Mouse (Mus musculus) intestine, embryonic 16.5 days (tissue): ENCODE results near the gene Fat1. TPM values are rescaled to one million over a fixed set of nuclear protein-coding genes. Genes with fewer than 3 reads are reported as not detected.

Experiments used
- ATAC-seq: fragments of 200-750 bp; cut with Nextera tagmentation; 2 replicates; pipeline ENCODE4 v1.8.0; 2017; ENCODE audit warnings: moderate TSS enrichment, moderate library complexity
- H3K27ac ChIP-seq: fragments of 300-500 bp; sonication (generic); 2 replicates; pipeline ENCODE4 v1.5.1; 2014; ENCODE audit warnings: mild to moderate bottlenecking, low read length
- H3K27me3 ChIP-seq: fragments of 300-500 bp; sonication (generic); replicated peaks from 2 replicates; pipeline ENCODE4 v1.6.1; 2014; ENCODE audit warnings: low read length, control low read depth, mixed read lengths; ENCODE audit not compliant: control insufficient read depth, insufficient read depth
- H3K36me3 ChIP-seq: fragments of 300-500 bp; sonication (generic); 2 replicates; pipeline ENCODE4 v1.6.1; 2014; ENCODE audit warnings: low read length, control low read depth; ENCODE audit not compliant: control insufficient read depth, insufficient read depth
- H3K4me1 ChIP-seq: fragments of 300-500 bp; sonication (generic); 2 replicates; pipeline ENCODE4 v1.6.1; 2014; ENCODE audit warnings: low read length, control low read depth, mixed read lengths; ENCODE audit not compliant: control insufficient read depth, insufficient read depth
- H3K4me2 ChIP-seq: fragments of 300-500 bp; sonication (generic); 2 replicates; pipeline ENCODE4 v1.6.1; 2014; ENCODE audit warnings: low read depth, low read length, control low read depth
- H3K4me3 ChIP-seq: fragments of 300-500 bp; sonication (generic); 2 replicates; pipeline ENCODE4 v1.5.1; 2014; ENCODE audit warnings: mild to moderate bottlenecking, low read length
- H3K9ac ChIP-seq: fragments of 300-500 bp; sonication (generic); 2 replicates; pipeline ENCODE4 v1.6.1; 2014; ENCODE audit warnings: low read depth, low read length
- H3K9me3 ChIP-seq: fragments of 300-500 bp; sonication (generic); 2 replicates; pipeline ENCODE4 v1.6.1; 2016; ENCODE audit warnings: low read length, control low read depth; ENCODE audit not compliant: control insufficient read depth
- WGBS: fragments of 180-500 bp; shearing (Covaris S2); extraction: QIAGEN DNeasy Blood & Tissue Kit; methylation state at CpG from one replicate; pipeline ENCODE4 v1.1.7; 2014; 5-methylcytosine and 5-hydroxymethylcytosine counted together
- polyA plus RNA-seq: library from polyadenylated mRNA; unstranded; fragments of >200 nt; fragmentation: Nextera tagmentation; extraction: Ambion mirVana; gene quantifications from 2 replicates; pipeline ENCODE4 v1.2.1, GENCODE M21; 2015

Gene Fat1
- polyA plus RNA-seq, 1 experiment from 2014 or later = 10.8 TPM

- H3K4me2 ChIP-seq = no peak overlapping the region
- no peak overlapping the region for H3K9ac ChIP-seq
- WGBS = 50% methylated on average over 3 of the region's 3 CpGs
- H3K27ac ChIP-seq = no peak overlapping the region; the same call in 1 of the 2 replicates
- H3K4me1 ChIP-seq = peaks cover 52% of the 10 kb centered on the region
- 0 out of 2 replicates have a peak, but pooled peaks have one; percentile 4 for ATAC-seq
- H3K4me3 ChIP-seq = no peak overlapping the region
- H3K27me3 ChIP-seq = no peaks in the 10 kb centered on the region
- H3K36me3 ChIP-seq = no peaks in the 10 kb centered on the region
- no peaks in the 10 kb centered on the region for H3K9me3 ChIP-seq
These were observed 61.2 kb downstream of the Fat1 start for GRCm38 (mm10) chr8:44996493-44996892.

DNA sequence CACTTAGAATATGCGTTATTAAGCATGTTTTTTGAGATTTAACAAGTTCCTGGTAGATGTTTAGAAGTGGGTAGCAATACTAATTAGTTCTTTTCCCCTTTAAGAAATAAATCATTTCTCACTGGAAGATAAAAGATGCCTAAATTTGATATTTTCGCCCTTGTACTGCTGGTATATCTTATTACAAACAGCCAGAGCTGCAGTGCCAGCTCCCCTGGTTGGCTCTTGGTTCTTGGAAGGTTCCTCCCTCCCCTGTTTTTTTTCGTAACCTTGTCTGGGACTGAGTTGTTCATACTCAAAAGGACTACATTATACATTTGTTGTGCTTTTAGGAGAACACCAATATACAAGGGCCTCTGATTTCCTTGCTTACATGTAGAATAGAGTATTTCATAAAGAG lies 62.1 kb downstream of the Fat1 start:
- no peak for ATAC-seq
- peaks cover 56% of the 10 kb centered on the region for H3K4me1 ChIP-seq
- 75% methylated on average over 3 of the region's 3 CpGs for WGBS

GRCm38 (mm10) chr8:44997829-44998228 lies 62.6 kb downstream of the Fat1 start:
- ATAC-seq = no peak
- Histone ChIP-seq H3K27ac (no peak overlapping the region), H3K36me3 (no peaks in the 10 kb centered on the region), H3K9me3 (no peaks in the 10 kb centered on the region), H3K9ac (no peak overlapping the region), H3K4me2 (no peak overlapping the region), H3K4me1 (peaks cover 59% of the 10 kb centered on the region), H3K27me3 (no peaks in the 10 kb centered on the region), H3K4me3 (no peak overlapping the region)
- 62% methylated on average over 6 of the region's 6 CpGs for WGBS

More for the DNA sequence above, 62.1 kb downstream of the Fat1 start:
- Histone ChIP-seq H3K27ac (no peak overlapping the region), H3K4me3 (no peak overlapping the region), H3K4me2 (no peak overlapping the region), H3K27me3 (no peaks in the 10 kb centered on the region), H3K36me3 (no peaks in the 10 kb centered on the region), H3K9ac (no peak overlapping the region), H3K9me3 (no peaks in the 10 kb centered on the region)

DNA sequence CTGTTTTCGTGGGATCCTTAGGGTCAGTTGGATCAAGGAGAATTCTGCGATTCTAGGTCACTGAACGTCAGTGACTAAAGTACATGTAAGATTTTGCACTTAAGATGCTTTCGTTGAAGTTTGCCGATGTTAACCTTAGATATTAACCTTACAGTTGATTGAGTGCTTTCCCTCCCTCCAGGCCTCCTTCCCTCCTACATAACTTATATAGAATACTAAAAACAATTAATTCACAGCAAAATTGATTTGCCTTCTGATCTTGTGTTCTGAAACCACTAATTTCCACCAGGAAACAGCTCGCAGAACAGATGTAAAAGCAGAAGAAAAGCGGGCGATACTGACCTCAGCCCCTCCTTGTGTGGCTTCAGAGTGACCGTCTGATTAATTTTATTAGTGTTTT lies 63.0 kb downstream of the Fat1 start:
- 40% methylated on average over 9 of the region's 9 CpGs for WGBS
- H3K9me3 ChIP-seq = no peaks in the 10 kb centered on the region
- no peaks in the 10 kb centered on the region for H3K27me3 ChIP-seq
- ATAC-seq = no peak
- H3K36me3 ChIP-seq = no peaks in the 10 kb centered on the region
- no peak overlapping the region for H3K4me2 ChIP-seq
- no peak overlapping the region for H3K4me3 ChIP-seq
- peaks cover 61% of the 10 kb centered on the region for H3K4me1 ChIP-seq
- peak overlapping the region; percentile 9; the same call in 1 of the 2 replicates for H3K27ac ChIP-seq
- no peak overlapping the region for H3K9ac ChIP-seq

- H3K27ac ChIP-seq = peak overlapping the region; percentile 67
- no peak overlapping the region for H3K4me3 ChIP-seq
- peaks cover 61% of the 10 kb centered on the region for H3K4me1 ChIP-seq
- H3K9ac ChIP-seq = no peak overlapping the region
- H3K9me3 ChIP-seq = no peaks in the 10 kb centered on the region
- H3K27me3 ChIP-seq = no peaks in the 10 kb centered on the region
- 36% methylated on average over 11 of the region's 11 CpGs for WGBS
- peak; percentile 64 for ATAC-seq
- H3K4me2 ChIP-seq = no peak overlapping the region
- no peaks in the 10 kb centered on the region for H3K36me3 ChIP-seq
These were observed 63.5 kb downstream of the Fat1 start for GRCm38 (mm10) chr8:44998681-44999277.

- Histone ChIP-seq H3K27me3 (no peaks in the 10 kb centered on the region), H3K4me1 (peaks cover 42% of the 10 kb centered on the region), H3K27ac (no peak overlapping the region), H3K9me3 (no peaks in the 10 kb centered on the region), H3K4me2 (no peak overlapping the region), H3K36me3 (no peaks in the 10 kb centered on the region), H3K9ac (no peak overlapping the region), H3K4me3 (no peak overlapping the region)
- 61% methylated on average over 8 of the region's 8 CpGs for WGBS
- ATAC-seq = peak; percentile 45
These were observed 66.4 kb downstream of the Fat1 start for GRCm38 (mm10) chr8:45001577-45002197.

DNA sequence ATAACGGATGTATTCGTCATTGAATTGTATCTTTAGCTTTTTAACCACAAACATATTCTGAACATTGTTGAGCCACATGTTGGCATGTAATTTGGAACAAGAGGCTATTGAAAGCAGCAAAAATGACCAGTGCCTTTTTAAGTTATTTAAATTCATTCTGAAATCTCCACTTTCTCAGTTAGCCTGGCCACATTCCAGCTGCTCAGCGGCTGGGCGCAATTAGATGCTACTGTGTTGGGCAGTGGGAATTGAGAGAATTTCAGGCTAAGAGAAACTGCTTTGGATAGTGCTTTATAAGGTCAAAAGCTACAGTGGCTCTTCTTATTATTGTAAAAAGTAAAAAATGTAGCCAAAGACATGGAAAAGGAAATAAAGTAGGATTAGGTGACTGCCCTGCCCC lies 67.4 kb downstream of the Fat1 start:
- WGBS = 64% methylated on average over 4 of the region's 4 CpGs

DNA sequence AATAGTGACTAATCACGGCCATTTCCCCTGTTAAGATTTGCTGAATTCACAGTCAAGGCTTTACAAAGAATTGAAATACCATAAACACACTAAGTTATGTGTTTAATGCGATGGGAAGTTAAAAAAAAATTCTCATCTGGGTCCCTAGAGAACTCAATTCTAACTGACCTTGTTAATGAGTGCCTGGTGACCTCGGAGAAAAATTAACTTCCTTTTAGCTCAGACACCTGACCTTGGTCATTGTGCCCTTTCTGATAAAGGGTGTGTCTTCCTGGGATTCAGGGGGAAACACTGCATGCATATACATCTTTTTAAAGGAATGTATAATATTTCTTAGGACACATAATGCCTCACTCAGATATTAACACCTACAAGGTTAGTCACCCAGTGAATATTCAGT lies 68.8 kb downstream of the Fat1 start:
- H3K27ac ChIP-seq = no peak overlapping the region
- H3K27me3 ChIP-seq = no peaks in the 10 kb centered on the region
- H3K9ac ChIP-seq = no peak overlapping the region
- no peaks in the 10 kb centered on the region for H3K9me3 ChIP-seq
- no peak overlapping the region for H3K4me3 ChIP-seq
- H3K4me2 ChIP-seq = no peak overlapping the region
- peaks cover 29% of the 10 kb centered on the region for H3K4me1 ChIP-seq
- WGBS = 53% methylated on average over 3 of the region's 3 CpGs
- no peaks in the 10 kb centered on the region for H3K36me3 ChIP-seq
- ATAC-seq = peak; percentile 12

More for the DNA sequence above, 67.4 kb downstream of the Fat1 start:
- no peak overlapping the region for H3K9ac ChIP-seq
- no peaks in the 10 kb centered on the region for H3K27me3 ChIP-seq
- H3K27ac ChIP-seq = no peak overlapping the region
- H3K4me3 ChIP-seq = no peak overlapping the region
- peaks cover 38% of the 10 kb centered on the region for H3K4me1 ChIP-seq
- no peak for ATAC-seq
- H3K9me3 ChIP-seq = no peaks in the 10 kb centered on the region
- no peaks in the 10 kb centered on the region for H3K36me3 ChIP-seq
- H3K4me2 ChIP-seq = no peak overlapping the region

- H3K4me1 ChIP-seq = peaks cover 2% of the 10 kb centered on the region; the same call in 1 of the 2 replicates
- H3K4me2 ChIP-seq = no peak overlapping the region
- no peak overlapping the region for H3K27ac ChIP-seq
- no peak overlapping the region for H3K4me3 ChIP-seq
- H3K9ac ChIP-seq = no peak overlapping the region
- ATAC-seq = no peak
- H3K36me3 ChIP-seq = peaks cover 20% of the 10 kb centered on the region
- H3K9me3 ChIP-seq = no peaks in the 10 kb centered on the region; the same call in 1 of the 2 replicates
- whole genome bisulfite sequencing = 38% methylated on average over 4 of the region's 4 CpGs
- no peaks in the 10 kb centered on the region for H3K27me3 ChIP-seq
These were observed 75.4 kb downstream of the Fat1 start for GRCm38 (mm10) chr8:45010685-45011084.
